Mouse (Mus musculus) embryonic facial prominence, embryonic 11.5 days (tissue): ENCODE data around the gene Esp8. TPM values are rescaled to one million over a fixed set of nuclear protein-coding genes. Genes with fewer than 3 reads are reported as not detected.

ENCODE experiments used
- polyA plus RNA-seq: library from polyadenylated mRNA; unstranded; fragments of >200 nt; fragmentation: Nextera tagmentation; extraction: Ambion mirVana; gene quantifications from 2 replicates; pipeline ENCODE4 v1.2.1, GENCODE M21; 2014

Gene Esp8
- polyA plus RNA-seq, 1 experiment from 2014 or later = not detected

Other genes with a start within 250 kb of the Esp8 start
- not detected in 2 replicates for gene Crisp1, start 200.8 kb upstream of the Esp8 start, polyA plus RNA-seq
- gene Esp6, start 41.5 kb downstream of the Esp8 start, polyA plus RNA-seq = not detected in 2 replicates
- not detected in 2 replicates for gene Esp4, start 78.6 kb downstream of the Esp8 start, polyA plus RNA-seq
- gene Esp3, start 112.1 kb downstream of the Esp8 start, polyA plus RNA-seq = not detected in 2 replicates
- not detected in 2 replicates for gene Esp1, start 207.1 kb downstream of the Esp8 start, polyA plus RNA-seq